Mouse (Mus musculus): ENCODE results near the gene Dkkl1.

Dkkl1 gene

DNA sequence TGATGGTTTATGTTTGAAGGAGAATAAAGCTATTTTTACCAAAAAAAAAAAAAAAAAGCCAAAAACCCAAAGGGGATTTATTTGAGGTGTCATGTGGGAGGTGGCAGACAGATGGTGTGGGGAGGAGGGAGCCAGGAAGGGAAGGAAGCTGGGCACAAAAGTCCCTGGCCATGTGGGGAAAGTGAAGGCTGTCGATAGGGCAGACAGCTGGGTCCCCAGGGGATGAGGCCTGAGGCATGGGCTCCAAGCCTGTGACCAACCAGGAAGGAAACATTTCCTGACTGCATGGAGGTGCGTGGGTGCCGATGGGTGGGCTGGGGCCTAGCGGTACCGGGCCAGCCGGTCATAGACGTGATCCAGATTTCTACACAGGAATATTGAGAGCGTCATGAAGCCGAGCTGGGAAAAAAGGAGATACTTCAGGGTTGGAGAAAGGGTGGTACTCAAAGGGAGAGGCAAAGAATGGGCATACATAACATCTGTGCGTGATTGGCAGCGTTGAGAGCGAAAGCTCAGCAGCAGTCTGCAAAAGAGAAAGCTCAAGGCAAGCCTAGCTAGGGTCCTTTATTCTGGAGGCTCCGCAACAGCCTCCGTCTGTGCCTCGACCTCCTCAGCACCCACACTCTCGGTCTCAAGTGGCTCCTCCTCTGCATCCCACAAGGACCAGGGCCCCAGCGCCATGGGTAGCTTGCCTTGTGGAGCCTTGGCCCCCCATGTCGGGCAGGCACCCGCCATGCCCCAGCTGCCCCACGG, 21.8 kb upstream of the Dkkl1 start:
- ChIA-PET POLR2A (interaction anchor here (0.5 to 3.7 kb wide), 31 partner anchors 8 to 766 kb away, joined by 3 to 21 read pairs (median 4); partner anchors contain the start of genes Tead2 (in 3 of the 4), Aldh16a1 (in 2 of the 4), Pih1d1 (in 2 of the 4) and Ccdc155 (in 1 of the 4)), CTCF (interaction anchor here in 2 of 4 experiments (0.7 to 2.7 kb wide), 6 partner anchors 18 to 171 kb away, joined by 3 to 8 read pairs (median 4); partner anchors contain the start of gene Tead2 (in 1 of the 2))

DNA sequence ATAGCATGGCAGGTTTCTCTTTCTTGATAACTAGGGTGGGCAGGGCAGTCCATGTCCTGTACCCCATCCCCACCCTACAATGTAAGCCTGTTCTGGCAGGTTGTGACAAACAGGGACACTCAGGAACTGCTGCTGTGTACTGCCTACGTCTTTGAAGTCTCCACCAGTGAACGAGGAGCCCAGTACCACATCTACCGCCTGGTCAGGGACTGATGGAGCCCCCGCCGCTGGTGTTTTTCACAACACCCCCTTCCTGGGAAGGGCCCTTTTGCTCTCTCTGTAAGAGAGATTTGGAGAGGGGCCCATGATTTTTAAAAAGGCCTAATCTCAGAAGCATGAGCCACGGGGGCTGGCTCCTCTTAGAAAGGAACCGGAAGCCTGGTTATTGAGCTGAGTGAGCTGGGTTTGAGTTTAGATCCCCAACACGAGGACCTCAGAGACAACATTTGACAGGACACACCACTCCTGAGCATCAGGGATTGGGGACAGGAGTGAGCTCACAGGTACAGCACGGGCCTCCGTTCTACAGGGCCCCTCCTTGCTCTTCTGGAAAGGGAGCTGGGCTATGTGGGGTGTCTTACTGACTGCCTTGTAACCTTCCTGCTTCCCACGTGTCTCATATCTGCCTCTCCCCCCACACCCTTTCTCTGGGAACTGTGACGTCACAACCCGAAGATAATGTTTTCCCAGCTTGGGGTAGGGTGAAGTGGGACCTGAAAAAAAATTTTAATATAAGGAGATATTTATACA, 20.9 kb upstream of the Dkkl1 start:
- POLR2A ChIA-PET: interaction anchor here (0.7 to 4.6 kb wide), 14 partner anchors 8 to 765 kb away, joined by 3 to 27 read pairs (median 4); partner anchors contain the start of genes Aldh16a1 (in 2 of the 4), Pih1d1 (in 2 of the 4), Tead2 (in 2 of the 4) and Josd2 (in 1 of the 4)
- CTCF ChIA-PET: interaction anchor here in 3 of 4 experiments (0.5 to 1.2 kb wide), 5 partner anchors 14 to 108 kb away, joined by 3 to 4 read pairs (median 3); partner anchors contain the start of gene Tead2 (in 1 of the 3)

- ChIA-PET POLR2A (interaction anchor here (0.6 to 4.6 kb wide), 14 partner anchors 9 to 357 kb away, joined by 3 to 27 read pairs (median 4); partner anchors contain the start of genes Slc6a16 (in 2 of the 4), Ftl1 (in 1 of the 4), Slc17a7 (in 1 of the 4) and Tead2 (in 1 of the 4)), CTCF (interaction anchor here in 2 of 4 experiments (0.6 to 1.2 kb wide), 4 partner anchors 47 to 357 kb away, joined by 3 to 4 read pairs (median 3); no protein-coding TSS in a partner anchor)
Observed at GRCm38 (mm10) chr7:45231941-45232340, 20.0 kb upstream of the Dkkl1 start.

DNA sequence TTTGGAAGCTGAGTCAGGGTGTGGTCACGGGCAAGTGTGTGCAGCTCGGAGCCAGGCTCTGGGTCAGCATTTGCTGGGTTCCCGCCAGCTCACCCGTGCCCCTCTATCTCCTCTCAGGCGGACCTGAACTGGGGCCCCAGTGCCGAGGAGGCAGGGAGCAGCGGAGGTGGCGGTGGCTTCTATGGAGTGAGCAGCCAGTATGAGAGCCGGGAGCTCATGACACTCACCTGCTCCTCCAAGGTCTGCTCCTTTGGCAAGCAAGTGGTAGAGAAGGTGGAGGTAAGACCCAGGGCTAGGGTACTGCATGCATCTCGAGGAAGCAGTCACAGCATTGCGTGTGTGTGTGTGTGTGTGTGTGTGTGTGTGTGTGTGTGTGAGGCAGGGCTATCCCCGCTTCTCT, 19.2 kb upstream of the Dkkl1 start:
- ChIA-PET CTCF (interaction anchor here (0.6 to 1.2 kb wide), 8 partner anchors 27 to 385 kb away, joined by 3 to 4 read pairs (median 4); no protein-coding TSS in a partner anchor), POLR2A (interaction anchor here (0.6 to 4.6 kb wide), 32 partner anchors 9 to 398 kb away, joined by 3 to 27 read pairs (median 4); partner anchors contain the start of genes Slc6a16 (in 3 of the 4), Tead2 (in 2 of the 4), Aldh16a1 (in 1 of the 4) and Ftl1 (in 1 of the 4))

- ChIA-PET CTCF (interaction anchor here in 3 of 4 experiments (0.5 to 2.3 kb wide), 16 partner anchors 22 to 357 kb away, joined by 3 to 9 read pairs (median 3); partner anchors contain the start of genes Ccdc155 (in 2 of the 3), Aldh16a1 (in 1 of the 3), Flt3l (in 1 of the 3) and Gm45713 (in 1 of the 3)), POLR2A (interaction anchor here (0.6 to 4.6 kb wide), 58 partner anchors 9 to 1636 kb away, joined by 3 to 29 read pairs (median 4); partner anchors contain the start of genes Tead2 (in 4 of the 4), Cd37 (in 3 of the 4), Aldh16a1 (in 2 of the 4) and Ccdc155 (in 2 of the 4))
Observed at GRCm38 (mm10) chr7:45229459-45230203, 17.7 kb upstream of the Dkkl1 start.

- ChIA-PET POLR2A (interaction anchor here (0.6 to 4.6 kb wide), 53 partner anchors 9 to 739 kb away, joined by 3 to 29 read pairs (median 4); partner anchors contain the start of genes Tead2 (in 4 of the 4), Cd37 (in 3 of the 4), Aldh16a1 (in 2 of the 4) and Ccdc155 (in 2 of the 4)), CTCF (interaction anchor here in 3 of 4 experiments (0.5 to 2.3 kb wide), 16 partner anchors 21 to 357 kb away, joined by 3 to 9 read pairs (median 3); partner anchors contain the start of genes Aldh16a1 (in 1 of the 3), Ccdc155 (in 1 of the 3), Flt3l (in 1 of the 3) and Gm45713 (in 1 of the 3))
Observed at GRCm38 (mm10) chr7:45229046-45229445, 17.1 kb upstream of the Dkkl1 start.

DNA sequence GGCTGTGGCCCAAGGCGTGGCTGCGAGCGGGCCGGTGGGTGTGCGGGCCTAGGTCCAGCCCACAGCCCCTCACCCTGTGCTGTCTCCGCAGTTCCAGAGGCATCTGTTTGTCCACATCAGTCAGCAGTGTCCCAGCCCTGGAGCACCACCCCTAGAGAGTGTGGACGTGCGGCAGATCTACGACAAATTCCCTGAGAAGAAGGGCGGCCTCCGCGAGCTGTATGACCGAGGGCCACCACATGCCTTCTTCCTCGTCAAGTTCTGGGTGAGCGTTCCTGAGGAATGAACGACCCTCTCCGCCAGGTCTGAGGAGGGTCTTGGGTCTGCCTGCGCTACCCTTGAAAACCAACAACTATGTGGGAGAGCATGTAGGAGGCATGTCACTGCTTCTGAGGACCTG, 16.6 kb upstream of the Dkkl1 start:
- ChIA-PET POLR2A (interaction anchor here (0.8 to 4.6 kb wide), 31 partner anchors 9 to 298 kb away, joined by 3 to 29 read pairs (median 6); partner anchors contain the start of genes Tead2 (in 4 of the 4), Cd37 (in 3 of the 4), Aldh16a1 (in 2 of the 4) and Ccdc155 (in 2 of the 4)), CTCF (interaction anchor here in 3 of 4 experiments (0.5 to 2.3 kb wide), 8 partner anchors 24 to 181 kb away, joined by 3 to 9 read pairs (median 4); partner anchors contain the start of genes Aldh16a1 (in 1 of the 3), Ccdc155 (in 1 of the 3), Kcna7 (in 1 of the 3) and Pih1d1 (in 1 of the 3))

GRCm38 (mm10) chr7:45226421-45226820, 14.5 kb upstream of the Dkkl1 start:
- CTCF ChIA-PET: interaction anchor here in 2 of 4 experiments (0.6 to 0.7 kb wide), 2 partner anchors 20 to 172 kb away, joined by 3 to 4 read pairs; no protein-coding TSS in a partner anchor
- POLR2A ChIA-PET: interaction anchor here (0.7 to 3.3 kb wide), 12 partner anchors 8 to 134 kb away, joined by 3 to 18 read pairs (median 3); partner anchors contain the start of genes Tead2 (in 2 of the 4), Aldh16a1 (in 1 of the 4), Ccdc155 (in 1 of the 4) and Slc6a16 (in 1 of the 4)

DNA sequence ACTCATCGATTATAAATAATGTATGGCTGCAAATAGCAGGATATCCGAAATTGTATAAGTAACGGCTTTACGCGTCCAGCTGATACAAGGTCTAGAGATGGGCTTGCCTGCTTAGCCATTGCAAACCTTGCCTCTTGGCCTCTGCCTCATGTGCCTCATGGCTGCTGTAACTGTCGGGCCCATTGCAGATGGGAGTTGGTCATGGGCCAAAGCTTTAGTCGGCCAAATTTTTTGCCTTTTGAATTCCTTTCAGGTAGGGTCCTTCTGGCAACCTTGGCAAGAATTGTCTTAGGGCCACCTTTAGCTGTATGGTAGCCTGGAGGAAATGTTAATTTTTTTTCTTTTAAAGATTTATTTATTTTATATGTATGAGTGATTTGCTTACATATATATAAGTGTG, 12.9 kb upstream of the Dkkl1 start:
- POLR2A ChIA-PET: interaction anchor here (0.8 to 4.1 kb wide), 10 partner anchors 9 to 263 kb away, joined by 3 to 21 read pairs (median 4); partner anchors contain the start of genes Ccdc155 (in 1 of the 4), Slc6a16 (in 1 of the 4) and Tead2 (in 1 of the 4)

GRCm38 (mm10) chr7:45221680-45222079, 9.7 kb upstream of the Dkkl1 start:
- POLR2A ChIA-PET: interaction anchor here in 2 of 4 experiments (1.3 to 4.1 kb wide), 5 partner anchors 9 to 14 kb away, joined by 3 to 21 read pairs (median 4); no protein-coding TSS in a partner anchor
- CTCF ChIA-PET: interaction anchor here in 1 of 4 experiments (1.3 kb wide), 1 partner anchor 17 kb away, joined by 3 read pairs; the partner anchor contains the start of gene Ccdc155

More for the DNA sequence above, 12.9 kb upstream of the Dkkl1 start:
- CTCF ChIA-PET: interaction anchor here in 1 of 4 experiments (0.6 kb wide), 1 partner anchor 108 kb away, joined by 5 read pairs; no protein-coding TSS in a partner anchor

DNA sequence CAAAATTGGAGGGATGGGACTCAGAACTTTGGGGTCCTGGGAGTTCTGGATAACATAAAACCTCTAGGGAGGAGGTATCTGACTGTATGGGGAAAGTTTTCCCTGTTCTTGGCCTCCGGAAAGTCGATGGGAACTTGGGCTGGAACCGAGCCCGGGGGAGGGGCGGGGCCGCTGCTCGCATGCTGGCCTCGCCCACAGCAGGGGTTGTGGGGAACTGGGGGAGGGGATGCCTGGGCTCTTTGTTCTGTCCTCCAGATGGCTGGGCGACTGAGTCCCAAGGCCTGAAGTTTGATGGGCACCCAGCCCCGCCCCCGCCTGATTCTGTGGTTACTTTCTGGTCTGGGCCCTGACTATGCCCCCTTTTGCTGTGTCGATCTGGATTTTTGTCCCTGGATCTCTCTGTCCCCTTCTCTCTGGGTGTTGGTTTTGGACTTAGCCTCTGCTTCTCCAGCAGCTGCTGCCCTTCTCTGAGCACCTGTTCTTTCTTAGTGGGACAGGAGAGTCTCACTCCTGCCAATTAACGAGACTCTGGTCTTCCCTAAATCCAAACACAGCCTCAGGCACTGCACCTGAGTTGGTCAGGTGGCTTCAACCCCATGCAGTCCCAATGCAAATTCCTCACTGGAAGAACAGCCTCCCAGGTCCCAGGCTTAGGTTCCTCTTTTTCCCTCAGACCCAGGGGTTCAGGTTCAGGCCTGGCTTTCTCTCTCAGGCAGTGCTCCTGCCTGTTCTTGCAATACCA, 4.7 kb upstream of the Dkkl1 start:
- ChIA-PET CTCF (interaction anchor here in 2 of 4 experiments (0.6 to 1.2 kb wide), 4 partner anchors 18 to 558 kb away, joined by 3 to 6 read pairs (median 4); no protein-coding TSS in a partner anchor), POLR2A (interaction anchor here in 3 of 4 experiments (0.5 to 5.3 kb wide), 23 partner anchors 9 to 116 kb away, joined by 3 to 29 read pairs (median 5); partner anchors contain the start of genes Ccdc155 (in 2 of the 3), Aldh16a1 (in 1 of the 3), Pih1d1 (in 1 of the 3) and Slc6a16 (in 1 of the 3))

GRCm38 (mm10) chr7:45215673-45216441, 3.9 kb upstream of the Dkkl1 start, which contains the start of gene Tead2:
Gene Tead2, plus strand, starts transcription at chr7:45215753.
- CTCF ChIA-PET: interaction anchor here (0.6 to 1.2 kb wide), 13 partner anchors 18 to 813 kb away, joined by 3 to 7 read pairs (median 3); partner anchors contain the start of genes Gys1 (in 1 of the 4), Ntf5 (in 1 of the 4) and Slc6a16 (in 1 of the 4)
- POLR2A ChIA-PET: interaction anchor here (0.5 to 5.3 kb wide), 43 partner anchors 8 to 1931 kb away, joined by 3 to 29 read pairs (median 4); partner anchors contain the start of genes Ccdc155 (in 3 of the 4), Aldh16a1 (in 1 of the 4), Cd37 (in 1 of the 4) and Pih1d1 (in 1 of the 4)

DNA sequence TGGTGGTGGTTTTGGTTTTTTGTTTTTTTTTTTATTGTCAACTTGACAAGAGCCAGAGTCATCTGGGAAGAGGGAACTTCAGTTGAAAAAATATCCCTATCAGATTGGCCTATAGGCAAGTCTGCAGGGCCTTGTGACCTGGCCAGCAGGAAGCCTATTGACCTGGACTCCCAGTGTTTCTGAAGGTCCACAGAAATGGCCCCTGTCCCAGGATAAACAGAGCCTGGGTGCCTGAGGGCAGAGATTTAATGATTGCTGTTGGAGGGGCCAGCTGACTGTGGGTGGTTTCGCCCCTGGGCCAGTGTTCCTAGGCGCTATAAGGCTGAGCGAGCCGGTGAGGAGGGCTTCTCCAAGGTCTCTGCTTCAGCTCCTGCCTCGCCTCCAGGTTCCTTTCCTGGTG, 1.8 kb upstream of the Dkkl1 start:
- CTCF ChIA-PET: interaction anchor here in 2 of 4 experiments (0.6 to 1.3 kb wide), 2 partner anchors 91 to 558 kb away, joined by 3 read pairs; no protein-coding TSS in a partner anchor
- POLR2A ChIA-PET: interaction anchor here (0.6 to 5.3 kb wide), 10 partner anchors 9 to 268 kb away, joined by 3 to 29 read pairs (median 5); partner anchors contain the start of genes Ccdc155 (in 2 of the 4), Aldh16a1 (in 1 of the 4), Cd37 (in 1 of the 4) and Tulp2 (in 1 of the 4)

GRCm38 (mm10) chr7:45212356-45212755, 409 bp upstream of the Dkkl1 start:
- ChIA-PET POLR2A (interaction anchor here in 3 of 4 experiments (0.5 to 4.0 kb wide), 11 partner anchors 8 to 237 kb away, joined by 3 to 16 read pairs (median 3); partner anchors contain the start of genes Ccdc155 (in 2 of the 3), Aldh16a1 (in 1 of the 3), Prmt1 (in 1 of the 3) and Slc6a16 (in 1 of the 3)), CTCF (interaction anchor here in 1 of 4 experiments (0.5 to 0.8 kb wide), 2 partner anchors 93 to 119 kb away, joined by 3 to 7 read pairs; no protein-coding TSS in a partner anchor)

All from embryonic stem cell, embryonic (primary cell).